Comparison of ENCODE assay signal across 9 mouse cellular contexts in genomic region chr11:103413516-103413915, GRCm38 (mm10). TPM values are rescaled to one million over a fixed set of nuclear protein-coding genes. Genes with fewer than 3 reads are reported as not detected.
DNase-seq lines count a peak whose midpoint lies in the region; ATAC-seq lines count a peak whose summit lies in the region.
"Had no signal": no experiment of that assay in that cellular context is flagged by ENCODE, and none has a peak within 500 bp of the region (broad histone marks: within the 10 kb centered on the region; RNA-seq: fewer than 3 reads in every experiment).

No protein-coding gene starts in this region.

- no peak for ATAC-seq in forebrain, embryonic 13.5 days
- no peak for ATAC-seq in forebrain, embryonic 12.5 days (ENCODE audit: low FRiP score)
- ATAC-seq in midbrain, embryonic 14.5 days (ENCODE audit: low FRiP score, low TSS enrichment): no peak
- no peak for ATAC-seq in limb, embryonic 13.5 days (ENCODE audit: low FRiP score, low read depth)
- ATAC-seq in stomach, embryonic 16.5 days (ENCODE audit: insufficient read depth, low FRiP score): no peak
- ATAC-seq in frontal cortex, adult (ENCODE audit: low TSS enrichment): no peak

- WGBS in forebrain, embryonic 13.5 days: 97% methylated on average over 1 of the region's 1 CpGs
- WGBS in forebrain, embryonic 12.5 days: 95% methylated on average over 1 of the region's 1 CpGs
- 83% methylated on average over 1 of the region's 1 CpGs for WGBS in midbrain, embryonic 14.5 days
- 82% methylated on average over 1 of the region's 1 CpGs for whole genome bisulfite sequencing in midbrain, embryonic 10.5 days
- 84% methylated on average over 1 of the region's 1 CpGs for WGBS in limb, embryonic 13.5 days
- WGBS in stomach, embryonic 16.5 days: 89% methylated on average over 1 of the region's 1 CpGs

- no peak overlapping the region for H3K4me3 ChIP-seq in forebrain, embryonic 13.5 days
- H3K4me3 ChIP-seq in forebrain, embryonic 12.5 days (replicated peaks): no peak overlapping the region
- no peak overlapping the region; the same call in 1 of the 2 replicates for H3K4me3 ChIP-seq in midbrain, embryonic 14.5 days (replicated peaks; ENCODE audit: low read depth, low read length)
- H3K4me3 ChIP-seq in midbrain, embryonic 10.5 days: no peak overlapping the region
- H3K4me3 ChIP-seq in limb, embryonic 13.5 days: no peak overlapping the region
- 0 out of 2 replicates have a peak overlapping the region, but pooled peaks have one; percentile 80 for H3K4me3 ChIP-seq in stomach, embryonic 16.5 days (replicated peaks; ENCODE audit: low read length)

- H3K4me1 ChIP-seq in forebrain, embryonic 13.5 days: peaks cover 19% of the 10 kb centered on the region
- peaks cover 22% of the 10 kb centered on the region for H3K4me1 ChIP-seq in forebrain, embryonic 12.5 days
- peaks cover 16% of the 10 kb centered on the region for H3K4me1 ChIP-seq in midbrain, embryonic 14.5 days (ENCODE audit: control insufficient read depth, insufficient read depth, low read length)
- H3K4me1 ChIP-seq in midbrain, embryonic 10.5 days: peaks cover 23% of the 10 kb centered on the region
- peaks cover 15% of the 10 kb centered on the region for H3K4me1 ChIP-seq in limb, embryonic 13.5 days
- no peaks in the 10 kb centered on the region for H3K4me1 ChIP-seq in stomach, embryonic 16.5 days (ENCODE audit: control insufficient read depth, insufficient read depth, low read length)

- no peak for DNase-seq in midbrain, embryonic 14.5 days
- no peak for DNase-seq in midbrain, embryonic 10.5 days (ENCODE audit: low spot score)
- no peak for DNase-seq in left cerebral cortex, adult 18-20 months (ENCODE audit: low spot score in 2 of 2)
- DNase-seq: cerebellum, adult 11 months had no signal

- no peak overlapping the region for H3K27ac ChIP-seq in forebrain, embryonic 13.5 days
- H3K27ac ChIP-seq in forebrain, embryonic 12.5 days: no peak overlapping the region
- H3K27ac ChIP-seq in midbrain, embryonic 14.5 days (replicated peaks; ENCODE audit: low read depth, low read length): no peak overlapping the region
- no peak overlapping the region for H3K27ac ChIP-seq in midbrain, embryonic 10.5 days (replicated peaks)
- H3K27ac ChIP-seq in limb, embryonic 13.5 days: no peak overlapping the region
- H3K27ac ChIP-seq in stomach, embryonic 16.5 days (ENCODE audit: low read length): no peak overlapping the region

- H3K36me3 ChIP-seq in forebrain, embryonic 13.5 days (ENCODE audit: poor library complexity, severe bottlenecking): peaks cover 6% of the 10 kb centered on the region; the same call in 1 of the 2 replicates
- H3K36me3 ChIP-seq in forebrain, embryonic 12.5 days (replicated peaks): no peaks in the 10 kb centered on the region
- H3K36me3 ChIP-seq in midbrain, embryonic 14.5 days (ENCODE audit: control insufficient read depth, insufficient read depth, low read length): no peaks in the 10 kb centered on the region
- peaks cover 6% of the 10 kb centered on the region for H3K36me3 ChIP-seq in midbrain, embryonic 10.5 days
- H3K36me3 ChIP-seq in limb, embryonic 13.5 days: no peaks in the 10 kb centered on the region
- no peaks in the 10 kb centered on the region for H3K36me3 ChIP-seq in stomach, embryonic 16.5 days (ENCODE audit: control insufficient read depth, insufficient read depth, low read length)

- H3K9ac ChIP-seq in forebrain, embryonic 13.5 days: no peak overlapping the region
- no peak overlapping the region for H3K9ac ChIP-seq in forebrain, embryonic 12.5 days
- H3K9ac ChIP-seq in midbrain, embryonic 14.5 days (replicated peaks; ENCODE audit: low read length): no peak overlapping the region
- no peak overlapping the region for H3K9ac ChIP-seq in limb, embryonic 13.5 days
- no peak overlapping the region for H3K9ac ChIP-seq in stomach, embryonic 16.5 days (ENCODE audit: low read length)

- H3K4me2 ChIP-seq in forebrain, embryonic 13.5 days: peak overlapping the region; percentile 85
- no peak overlapping the region for H3K4me2 ChIP-seq in forebrain, embryonic 12.5 days
- H3K4me2 ChIP-seq in midbrain, embryonic 14.5 days (ENCODE audit: low read length): peak overlapping the region; percentile 88
- peak overlapping the region; percentile 93 for H3K4me2 ChIP-seq in limb, embryonic 13.5 days (replicated peaks)
- H3K4me2 ChIP-seq in stomach, embryonic 16.5 days (ENCODE audit: low read depth, low read length): peak overlapping the region; percentile 74

- peaks cover 9% of the 10 kb centered on the region for H3K27me3 ChIP-seq in forebrain, embryonic 13.5 days
- H3K27me3 ChIP-seq in forebrain, embryonic 12.5 days: no peaks in the 10 kb centered on the region
- no peaks in the 10 kb centered on the region for H3K27me3 ChIP-seq in midbrain, embryonic 14.5 days (ENCODE audit: control insufficient read depth, insufficient read depth, low read length)
- H3K27me3 ChIP-seq in midbrain, embryonic 10.5 days (ENCODE audit: low read depth, poor library complexity, severe bottlenecking): no peaks in the 10 kb centered on the region
- no peaks in the 10 kb centered on the region for H3K27me3 ChIP-seq in limb, embryonic 13.5 days
- no peaks in the 10 kb centered on the region for H3K27me3 ChIP-seq in stomach, embryonic 16.5 days (ENCODE audit: control insufficient read depth, insufficient read depth, low read length)

- H3K9me3 ChIP-seq in forebrain, embryonic 13.5 days (replicated peaks): no peaks in the 10 kb centered on the region
- H3K9me3 ChIP-seq in forebrain, embryonic 12.5 days: no peaks in the 10 kb centered on the region
- no peaks in the 10 kb centered on the region for H3K9me3 ChIP-seq in midbrain, embryonic 14.5 days (ENCODE audit: control insufficient read depth, low read length)
- no peaks in the 10 kb centered on the region for H3K9me3 ChIP-seq in midbrain, embryonic 10.5 days (replicated peaks)
- no peaks in the 10 kb centered on the region for H3K9me3 ChIP-seq in limb, embryonic 13.5 days
- H3K9me3 ChIP-seq in stomach, embryonic 16.5 days (replicated peaks; ENCODE audit: control insufficient read depth, low read length): no peaks in the 10 kb centered on the region

RNA-seq across cellular contexts. Expression of gene Plekhm1, which starts 1.0 kb away (rescaled TPM):
- polyA plus RNA-seq in forebrain, embryonic 13.5 days (2015; fragmentation: Nextera tagmentation; extraction: Ambion mirVana): 7.7 and 8.0 TPM in 2 replicates
- polyA plus RNA-seq in forebrain, embryonic 12.5 days (2016; fragmentation: Nextera tagmentation; extraction: Ambion mirVana): 10.3 and 11.1 TPM in 2 replicates
- 8.0 and 11.6 TPM in 2 replicates for polyA plus RNA-seq in midbrain, embryonic 14.5 days (2014; fragmentation: Nextera tagmentation; extraction: Ambion mirVana)
- 8.0 and 8.5 TPM in 2 replicates for polyA plus RNA-seq in midbrain, embryonic 10.5 days (2016; fragmentation: Nextera tagmentation; extraction: Ambion mirVana)
- 7.1 and 8.7 TPM in 2 replicates for polyA plus RNA-seq in limb, embryonic 13.5 days (2015; fragmentation: Nextera tagmentation; extraction: Ambion mirVana)
- polyA plus RNA-seq in stomach, embryonic 16.5 days (2015; fragmentation: Nextera tagmentation; extraction: Ambion mirVana): 7.5 and 8.5 TPM in 2 replicates
- total RNA-seq in left cerebral cortex, adult 18-20 months (2021): 10 to 100 TPM; 18.2 to 18.8 TPM

RNA-seq across cellular contexts. Expression of gene Arhgap27, which starts 50.0 kb away (rescaled TPM):
- polyA plus RNA-seq in forebrain, embryonic 13.5 days (2015; fragmentation: Nextera tagmentation; extraction: Ambion mirVana): 2.2 and 2.3 TPM in 2 replicates
- polyA plus RNA-seq in forebrain, embryonic 12.5 days (2016; fragmentation: Nextera tagmentation; extraction: Ambion mirVana): 3.2 and 3.7 TPM in 2 replicates
- 2.1 and 4.0 TPM in 2 replicates for polyA plus RNA-seq in midbrain, embryonic 14.5 days (2014; fragmentation: Nextera tagmentation; extraction: Ambion mirVana)
- polyA plus RNA-seq in midbrain, embryonic 10.5 days (2016; fragmentation: Nextera tagmentation; extraction: Ambion mirVana): 3.8 and 4.1 TPM in 2 replicates
- polyA plus RNA-seq in limb, embryonic 13.5 days (2015; fragmentation: Nextera tagmentation; extraction: Ambion mirVana): 5.1 and 6.8 TPM in 2 replicates
- polyA plus RNA-seq in stomach, embryonic 16.5 days (2015; fragmentation: Nextera tagmentation; extraction: Ambion mirVana): 19.1 and 22.0 TPM in 2 replicates
- 10 to 100 TPM; 11.9 to 15.1 TPM for total RNA-seq in left cerebral cortex, adult 18-20 months (2021)
